In genomic region chr11:115627705-115628464, GRCm38 (mm10) we compare ENCODE assay signal across 8 mouse cellular contexts. TPM values are rescaled to one million over a fixed set of nuclear protein-coding genes. Genes with fewer than 3 reads are reported as not detected.
A peak's percentile ranks its signal among the peaks of the same experiment; 100 is the strongest.
DNase-seq lines count a peak whose midpoint lies in the region; ATAC-seq lines count a peak whose summit lies in the region.

Gene Slc25a19, minus strand, starts transcription at chr11:115628295.

- peak within 1 kb of the TSS; percentile 74 for H3K9ac ChIP-seq in hindbrain, embryonic 12.5 days

- peak within 1 kb of the TSS; percentile 61 for H3K4me3 ChIP-seq in hindbrain, embryonic 12.5 days

- H3K4me2 ChIP-seq in hindbrain, embryonic 12.5 days (replicated peaks), result peak within 1 kb of the TSS; percentile 93

- no peaks in the 10 kb centered on the region for H3K9me3 ChIP-seq in hindbrain, embryonic 12.5 days (replicated peaks)

- H3K36me3 ChIP-seq in hindbrain, embryonic 12.5 days, result peaks cover 10% of the 10 kb centered on the region; the same call in 1 of the 2 replicates

- under 1% methylated on average over 47 of the region's 47 CpGs for WGBS in hindbrain, embryonic 12.5 days

- no peak within 1 kb of the TSS for H3K27ac ChIP-seq in hindbrain, embryonic 12.5 days

- no peaks in the 10 kb centered on the region for H3K27me3 ChIP-seq in hindbrain, embryonic 12.5 days

- peaks cover 10% of the 10 kb centered on the region for H3K4me1 ChIP-seq in hindbrain, embryonic 12.5 days

- peak; percentile 100 for ATAC-seq in hindbrain, embryonic 12.5 days (ENCODE audit: low FRiP score)

- DNase-seq in NIH3T3 (ENCODE audit: low read depth), result peak; percentile 100
- DNase-seq in cerebellum, postnatal 10 days, result peak; percentile 99 to 100
- DNase-seq in frontal cortex, postnatal 10 days (ENCODE audit: low spot score in 2 of 2), result peak; percentile 99
- DNase-seq in layer of hippocampus, postnatal 14 days (ENCODE audit: low spot score in 2 of 2), result peak; percentile 96 to 99
- peak; percentile 99 for DNase-seq in lung, postnatal 14 days
- DNase-seq in retina, adult 2 months (ENCODE audit: low read depth, low spot score), result peak; percentile 99
- DNase-seq in thymus, postnatal 36 days, result peak; percentile 97 to 98

RNA-seq across cellular contexts. Expression of gene Slc25a19, which starts in this region (rescaled TPM):
- 24.7 and 26.5 TPM in 2 replicates for polyA plus RNA-seq in hindbrain, embryonic 12.5 days (2016; fragmentation: Nextera tagmentation; extraction: Ambion mirVana)
- total RNA-seq in layer of hippocampus, postnatal 14 days (2021), result 10 to 100 TPM; 54.0 to 57.1 TPM
